Mouse (Mus musculus) limb, embryonic 12.5 days (tissue): Measurements from ENCODE around the gene Klra1. TPM values are rescaled to one million over a fixed set of nuclear protein-coding genes. Genes with fewer than 3 reads are reported as not detected.
"Not testable (repeated sequence)": the region's sequence is repeated elsewhere in the genome, so short reads cannot be mapped to it uniquely, and the experiment has no call there.

Source experiments
- ATAC-seq: fragments of 200-750 bp; cut with Nextera tagmentation; 2 replicates; pipeline ENCODE4 v1.8.0; 2017; ENCODE audit warnings: low read depth, moderate TSS enrichment; ENCODE audit not compliant: insufficient number of reproducible peaks, insufficient read depth, low FRiP score, low TSS enrichment
- H3K27ac ChIP-seq: fragments of 300-500 bp; sonication (generic); 2 replicates; pipeline ENCODE4 v1.5.1; 2016; ENCODE audit warnings: mild to moderate bottlenecking, moderate library complexity
- H3K27me3 ChIP-seq: fragments of 300-500 bp; sonication (generic); 2 replicates; pipeline ENCODE4 v1.6.1; 2016; ENCODE audit warnings: mild to moderate bottlenecking, moderate library complexity
- H3K36me3 ChIP-seq: fragments of 300-500 bp; sonication (generic); 2 replicates; pipeline ENCODE4 v1.6.1; 2016; ENCODE audit warnings: mild to moderate bottlenecking, moderate library complexity
- H3K4me1 ChIP-seq: fragments of 300-500 bp; sonication (generic); replicated peaks from 2 replicates; pipeline ENCODE4 v1.6.1; 2016
- H3K4me2 ChIP-seq: fragments of 300-500 bp; sonication (generic); 2 replicates; pipeline ENCODE4 v1.6.1; 2016; ENCODE audit warnings: mild to moderate bottlenecking, moderate library complexity
- H3K4me3 ChIP-seq: fragments of 300-500 bp; sonication (generic); replicated peaks from 2 replicates; pipeline ENCODE4 v1.5.1; 2016; ENCODE audit warnings: mild to moderate bottlenecking
- H3K9ac ChIP-seq: fragments of 300-500 bp; sonication (generic); replicated peaks from 2 replicates; pipeline ENCODE4 v1.6.1; 2016; ENCODE audit warnings: mild to moderate bottlenecking, moderate library complexity
- H3K9me3 ChIP-seq: fragments of 300-500 bp; sonication (generic); 2 replicates; pipeline ENCODE4 v1.6.1; 2016; ENCODE audit warnings: mild to moderate bottlenecking, moderate library complexity
- WGBS: fragments of 180-500 bp; shearing (Covaris S2); methylation state at CpG from one replicate; pipeline ENCODE4 v1.1.7; 2016; 5-methylcytosine and 5-hydroxymethylcytosine counted together
- polyA plus RNA-seq: library from polyadenylated mRNA; unstranded; fragments of >200 nt; fragmentation: Nextera tagmentation; extraction: Ambion mirVana; gene quantifications from 2 replicates; pipeline ENCODE4 v1.2.1, GENCODE M21; 2016

Klra1 gene
- not detected in 2 replicates for polyA plus RNA-seq

DNA sequence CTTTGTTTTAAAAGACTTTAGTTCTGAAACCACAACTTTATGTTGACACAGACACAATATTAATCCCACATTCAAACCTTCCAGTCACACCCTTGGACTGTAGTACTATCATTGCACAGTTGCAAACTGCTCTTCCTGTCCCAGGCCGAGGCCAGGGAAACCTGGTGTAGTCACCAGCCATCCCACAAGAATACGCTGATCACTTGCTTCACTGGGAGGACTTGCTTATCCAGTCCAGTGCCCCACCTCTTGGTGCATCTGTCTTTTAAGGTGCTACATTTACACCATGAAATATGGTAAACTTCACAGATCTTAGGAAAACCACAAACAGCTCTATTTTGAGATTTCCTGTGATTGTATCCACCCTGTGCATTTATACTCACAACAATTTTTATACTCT lies at the start of gene Klra1:
Gene Klra1, minus strand, starts transcription at position 125 of the 400 bp plus-strand sequence.
- WGBS = 87% methylated on average over 2 of the region's 2 CpGs
- H3K36me3 ChIP-seq = no peaks in the 10 kb centered on the region
- no peaks in the 10 kb centered on the region for H3K4me1 ChIP-seq
- no peak within 1 kb of the TSS for H3K4me2 ChIP-seq
- H3K27ac ChIP-seq = no peak within 1 kb of the TSS
- no peak within 1 kb of the TSS for H3K4me3 ChIP-seq
- no peak for ATAC-seq
- no peaks in the 10 kb centered on the region for H3K27me3 ChIP-seq
- H3K9ac ChIP-seq = no peak within 1 kb of the TSS
- peaks cover 17% of the 10 kb centered on the region; the same call in 1 of the 2 replicates for H3K9me3 ChIP-seq

GRCm38 (mm10) chr6:130429511-130429910 lies 42.8 kb upstream of the Klra1 start:
- Histone ChIP-seq H3K9ac (no peak overlapping the region), H3K36me3 (no peaks in the 10 kb centered on the region), H3K4me1 (no peaks in the 10 kb centered on the region), H3K9me3 (peaks cover 15% of the 10 kb centered on the region), H3K4me2 (no peak overlapping the region), H3K27me3 (no peaks in the 10 kb centered on the region), H3K27ac (no peak overlapping the region), H3K4me3 (no peak overlapping the region)
- no peak for ATAC-seq
- 86% methylated on average over 4 of the region's 4 CpGs for WGBS

- no peaks in the 10 kb centered on the region for H3K27me3 ChIP-seq
- no peak overlapping the region for H3K4me3 ChIP-seq
- no peak overlapping the region for H3K27ac ChIP-seq
- H3K36me3 ChIP-seq = no peaks in the 10 kb centered on the region
- H3K4me2 ChIP-seq = no peak overlapping the region
- WGBS = 81% methylated on average over 2 of the region's 2 CpGs
- H3K4me1 ChIP-seq = no peaks in the 10 kb centered on the region
- no peak overlapping the region for H3K9ac ChIP-seq
- ATAC-seq = no peak
- peaks cover 44% of the 10 kb centered on the region for H3K9me3 ChIP-seq
Observed at GRCm38 (mm10) chr6:130419158-130419557, 32.5 kb upstream of the Klra1 start.

DNA sequence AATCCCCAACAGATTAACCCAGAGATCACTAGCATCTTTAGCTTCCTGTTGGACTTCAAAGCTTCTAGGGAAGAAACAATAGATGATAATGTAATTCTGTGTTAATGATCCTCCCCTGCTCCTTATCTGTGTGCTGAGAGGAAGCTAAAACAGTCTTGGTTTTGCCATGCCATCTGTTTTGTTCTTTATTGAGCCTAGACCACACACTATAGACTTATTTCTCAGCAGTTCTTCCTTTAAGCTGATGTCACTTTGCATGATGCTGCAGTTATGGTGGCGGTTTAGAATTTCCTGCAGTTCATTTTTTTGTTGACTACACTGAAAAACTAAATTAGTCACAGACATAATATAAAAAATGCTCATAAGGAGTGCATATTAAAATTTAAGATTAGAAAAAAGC lies 18.2 kb upstream of the Klra1 start:
- Histone ChIP-seq H3K9ac (no peak overlapping the region), H3K27me3 (no peaks in the 10 kb centered on the region), H3K4me3 (no peak overlapping the region), H3K36me3 (no peaks in the 10 kb centered on the region), H3K4me1 (no peaks in the 10 kb centered on the region), H3K27ac (no peak overlapping the region), H3K9me3 (peaks cover 26% of the 10 kb centered on the region), H3K4me2 (no peak overlapping the region)
- WGBS = 61% methylated on average over 1 of the region's 1 CpGs
- ATAC-seq = no peak

GRCm38 (mm10) chr6:130385803-130386202 lies 871 bp downstream of the Klra1 start:
- H3K9ac ChIP-seq = no peak overlapping the region
- no peak for ATAC-seq
- H3K4me2 ChIP-seq = no peak overlapping the region
- H3K4me3 ChIP-seq = no peak overlapping the region
- 47% methylated on average over 1 of the region's 1 CpGs for WGBS
- no peaks in the 10 kb centered on the region for H3K36me3 ChIP-seq
- no peak overlapping the region for H3K27ac ChIP-seq
- no peaks in the 10 kb centered on the region for H3K4me1 ChIP-seq
- H3K9me3 ChIP-seq = peaks cover 20% of the 10 kb centered on the region; the same call in 1 of the 2 replicates
- no peaks in the 10 kb centered on the region for H3K27me3 ChIP-seq

DNA sequence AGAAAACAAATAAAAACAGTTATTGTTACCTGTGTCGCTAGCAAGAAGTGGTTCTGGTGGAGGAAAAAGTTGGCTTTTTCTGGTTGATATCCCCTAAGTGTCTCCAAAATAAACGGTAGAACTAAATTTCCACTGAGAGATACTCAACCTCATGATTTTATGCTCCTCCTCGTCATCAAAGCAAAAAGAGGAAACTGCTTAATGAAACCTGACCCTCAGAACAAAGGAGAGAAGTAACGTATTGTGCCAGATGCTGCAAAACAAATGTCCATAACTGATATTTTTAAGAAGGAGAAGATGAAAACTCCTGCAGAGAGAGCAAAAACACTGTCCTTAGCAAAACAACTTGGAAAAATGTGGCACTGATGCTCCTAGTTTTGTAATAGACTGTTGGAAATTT lies 4.3 kb downstream of the Klra1 start:
- H3K36me3 ChIP-seq = no peaks in the 10 kb centered on the region
- no peak overlapping the region for H3K4me2 ChIP-seq
- H3K9me3 ChIP-seq = peaks cover 8% of the 10 kb centered on the region; the same call in 1 of the 2 replicates
- no peak overlapping the region for H3K4me3 ChIP-seq
- H3K27me3 ChIP-seq = no peaks in the 10 kb centered on the region
- ATAC-seq = no peak
- no peaks in the 10 kb centered on the region for H3K4me1 ChIP-seq
- 81% methylated on average over 4 of the region's 4 CpGs for WGBS
- no peak overlapping the region for H3K9ac ChIP-seq
- H3K27ac ChIP-seq = no peak overlapping the region

DNA sequence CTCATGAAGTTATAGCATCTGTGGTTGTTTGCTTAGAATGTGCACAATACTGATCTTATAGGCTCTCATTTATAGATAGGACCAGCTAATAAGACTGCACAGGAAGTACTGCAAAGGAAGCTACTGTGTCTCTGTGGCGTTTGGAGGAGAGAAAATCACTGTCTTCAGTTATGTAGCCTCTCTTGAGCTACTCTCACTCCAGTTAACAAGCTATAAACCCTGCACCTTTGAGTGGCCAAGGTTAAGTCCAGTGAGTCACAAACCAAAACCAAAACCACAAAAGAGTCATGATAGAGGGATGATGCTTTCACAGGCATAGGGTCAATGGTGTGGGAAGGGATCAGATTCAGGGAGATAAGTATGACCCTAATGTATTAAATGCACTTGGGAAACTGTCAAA lies 41.3 kb downstream of the Klra1 start:
- not testable (repeated sequence) for H3K27me3 ChIP-seq, H3K4me2 ChIP-seq, H3K4me1 ChIP-seq, H3K4me3 ChIP-seq, H3K9ac ChIP-seq, H3K9me3 ChIP-seq, ATAC-seq, H3K27ac ChIP-seq, H3K36me3 ChIP-seq
- 32% methylated on average over 1 of the region's 1 CpGs for WGBS

- H3K9ac ChIP-seq, H3K27me3 ChIP-seq, H3K27ac ChIP-seq, H3K4me1 ChIP-seq, ATAC-seq, H3K4me3 ChIP-seq, H3K9me3 ChIP-seq, H3K36me3 ChIP-seq, H3K4me2 ChIP-seq: not testable (repeated sequence)
- 81% methylated on average over 2 of the region's 2 CpGs for WGBS
Observed at GRCm38 (mm10) chr6:130341973-130342372, 44.7 kb downstream of the Klra1 start.

DNA sequence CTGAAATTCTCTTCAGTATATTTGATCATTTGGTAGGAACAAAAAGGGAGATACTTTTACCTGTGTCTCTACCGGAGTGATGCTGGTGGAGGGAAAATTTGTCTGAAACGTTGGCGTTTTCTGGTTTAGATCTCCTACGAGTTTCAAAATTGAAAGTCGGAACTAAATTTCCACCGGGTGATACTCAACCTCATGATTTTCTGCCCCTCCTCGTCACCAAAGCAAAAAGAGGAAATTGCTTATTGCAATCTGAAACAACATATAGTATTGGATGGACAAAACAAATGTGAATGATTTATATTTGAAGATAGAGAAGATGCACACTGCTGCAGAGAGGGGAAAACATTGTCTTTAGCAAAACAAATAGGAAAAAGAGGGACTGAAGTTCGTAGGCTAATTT lies 49.3 kb downstream of the Klra1 start, which contains the start of gene Klra3:
Gene Klra3, minus strand, starts transcription at position 164 of the 400 bp plus-strand sequence.
- no peak for ATAC-seq
- WGBS = 82% methylated on average over 8 of the region's 8 CpGs
- Histone ChIP-seq H3K27me3 (no peaks in the 10 kb centered on the region), H3K4me2 (no peak within 1 kb of the TSS), H3K4me3 (no peak within 1 kb of the TSS), H3K4me1 (no peaks in the 10 kb centered on the region), H3K9me3 (no peaks in the 10 kb centered on the region), H3K36me3 (no peaks in the 10 kb centered on the region), H3K27ac (no peak within 1 kb of the TSS), H3K9ac (no peak within 1 kb of the TSS)

Other genes with a start within 250 kb of the Klra1 start
- not detected in 2 replicates for gene Klra9, start 193.8 kb downstream of the Klra1 start, polyA plus RNA-seq
- gene Klra7, start 153.6 kb downstream of the Klra1 start, polyA plus RNA-seq = not detected in 2 replicates
- gene Klra10, start 104.9 kb downstream of the Klra1 start, polyA plus RNA-seq = not detected in 2 replicates
- gene Klra3, start 49.3 kb downstream of the Klra1 start, polyA plus RNA-seq = not detected in 2 replicates